ENCODE assay signal across 13 mouse cellular contexts in genomic region chr14:48891216-48891615, GRCm38 (mm10).
DNase-seq lines count a peak whose midpoint lies in the region; ATAC-seq lines count a peak whose summit lies in the region.
"Had no signal": no experiment of that assay in that cellular context is flagged by ENCODE, and none has a peak within 500 bp of the region (broad histone marks: within the 10 kb centered on the region; RNA-seq: fewer than 3 reads in every experiment).

No protein-coding gene starts in this region.

- no peak for ATAC-seq in monocyte, adult 5-6 weeks (replicated peaks; ENCODE audit: insufficient number of reproducible peaks, low FRiP score, low TSS enrichment, poor library complexity, severe bottlenecking)
- ATAC-seq: CD4-positive, CD25-positive, alpha-beta regulatory T cell, adult 4 months had no signal

- DNase-seq in layer of hippocampus, adult 11-12 months (ENCODE audit: low spot score): peak; percentile 5
- no peak for DNase-seq in layer of hippocampus, adult 9-10 months (ENCODE audit: low spot score)
- DNase-seq in monocyte, adult 2 months (ENCODE audit: low read depth in 1 of 2, low spot score in 2 of 2): peak; percentile 4
- peak; percentile 10 for DNase-seq in brain, adult 2 months (ENCODE audit: low read depth, low spot score)
- DNase-seq in Muller cell, postnatal 12 days (ENCODE audit: inconsistent ontology term): no peak
- no peak for DNase-seq in natural killer cell, adult 2 months (ENCODE audit: low spot score in 2 of 2)
- DNase-seq: cerebellum, adult 11 months; kidney, adult 18-20 months; kidney, postnatal 10 days; right cerebral cortex, postnatal 25 days; thymus, adult 18-20 months had no signal

Comparison
In these comparisons a context has a peak if more than half of its experiments do, and no peak if none do; other contexts are left out.
1. DNase-seq: peak in layer of hippocampus, adult 11-12 months (single experiment), monocyte, adult 2 months (2 of 2) and brain, adult 2 months (single experiment); none in layer of hippocampus, adult 9-10 months (single experiment), Muller cell, postnatal 12 days (single experiment) and natural killer cell, adult 2 months (0 of 2).